Mouse (Mus musculus): ENCODE results near the gene Arhgap9. TPM values are rescaled to one million over a fixed set of nuclear protein-coding genes. Genes with fewer than 3 reads are reported as not detected.

Gene Arhgap9
- total RNA-seq, 1 experiment from 2014 or later: 2.1 TPM

Other genes with a start within 250 kb of the Arhgap9 start
- 6.9 and 14.3 TPM in 2 replicates for gene Agap2, start 246.7 kb upstream of the Arhgap9 start, total RNA-seq (2021)
- gene Os9, start 200.8 kb upstream of the Arhgap9 start, total RNA-seq (2021): 97.9 and 108 TPM in 2 replicates
- gene B4galnt1, start 156.7 kb upstream of the Arhgap9 start, total RNA-seq (2021): 14.6 and 24.7 TPM in 2 replicates
- gene Slc26a10, start 141.3 kb upstream of the Arhgap9 start, total RNA-seq (2021): 10.4 and 10.8 TPM in 2 replicates
- gene Arhgef25, start 131.9 kb upstream of the Arhgap9 start, total RNA-seq (2021): 22.3 and 28.5 TPM in 2 replicates
- 60.7 and 66.5 TPM in 2 replicates for gene Dtx3, start 126.2 kb upstream of the Arhgap9 start, total RNA-seq (2021)
- 28.5 and 29.2 TPM in 2 replicates for gene Pip4k2c, start 110.4 kb upstream of the Arhgap9 start, total RNA-seq (2021)
- gene Kif5a, start 58.6 kb upstream of the Arhgap9 start, total RNA-seq (2021): 7.6 and 11.5 TPM in 2 replicates
- 142 and 153 TPM in 2 replicates for gene Dctn2, start 55.6 kb upstream of the Arhgap9 start, total RNA-seq (2021)
- 47.9 and 54.0 TPM in 2 replicates for gene Mbd6, start 32.9 kb upstream of the Arhgap9 start, total RNA-seq (2021)
- gene Mars, start 10.2 kb upstream of the Arhgap9 start, total RNA-seq (2021): 81.9 and 98.4 TPM in 2 replicates
- 3.9 and 4.7 TPM in 2 replicates for gene Gli1, start 20.0 kb downstream of the Arhgap9 start, total RNA-seq (2021)
- 0.82 TPM in 1 of 2 replicates, not detected in the other for gene Inhbe, start 32.4 kb downstream of the Arhgap9 start, total RNA-seq (2021)
- 0.79 and 14.4 TPM in 2 replicates for gene Inhbc, start 48.5 kb downstream of the Arhgap9 start, total RNA-seq (2021)
- 113 TPM in 2 replicates for gene R3hdm2, start 58.4 kb downstream of the Arhgap9 start, total RNA-seq (2021)
- gene Stac3, start 179.7 kb downstream of the Arhgap9 start, total RNA-seq (2021): 1.7 and 2.7 TPM in 2 replicates
- 53.5 and 55.7 TPM in 2 replicates for gene Ndufa4l2, start 193.0 kb downstream of the Arhgap9 start, total RNA-seq (2021)
- gene Shmt2, start 200.5 kb downstream of the Arhgap9 start, total RNA-seq (2021): 50.9 and 57.3 TPM in 2 replicates
- gene Nxph4, start 212.6 kb downstream of the Arhgap9 start, total RNA-seq (2021): 7.4 and 8.0 TPM in 2 replicates